Mouse (Mus musculus) layer of hippocampus, adult 6 months (tissue): ENCODE data around the gene Trpv1. TPM values are rescaled to one million over a fixed set of nuclear protein-coding genes. Genes with fewer than 3 reads are reported as not detected.

Experiments
- long read RNA-seq, 2 experiments: library from polyadenylated mRNA; unstranded; transcript quantifications; one replicate each; pipeline ENCODE4 v2.0.0; 2019 to 2020
- polyA plus RNA-seq: library from polyadenylated mRNA; unstranded; fragments of <200 nt; fragmentation: Nextera tagmentation; gene quantifications from 2 replicates; pipeline ENCODE4 v1.2.3, GENCODE M21; 2021

Trpv1 gene
- polyA plus RNA-seq = not detected in 2 replicates
- long read RNA-seq, experiment 1 = 0 reads
- long read RNA-seq, experiment 2 = 0 reads

DNA sequence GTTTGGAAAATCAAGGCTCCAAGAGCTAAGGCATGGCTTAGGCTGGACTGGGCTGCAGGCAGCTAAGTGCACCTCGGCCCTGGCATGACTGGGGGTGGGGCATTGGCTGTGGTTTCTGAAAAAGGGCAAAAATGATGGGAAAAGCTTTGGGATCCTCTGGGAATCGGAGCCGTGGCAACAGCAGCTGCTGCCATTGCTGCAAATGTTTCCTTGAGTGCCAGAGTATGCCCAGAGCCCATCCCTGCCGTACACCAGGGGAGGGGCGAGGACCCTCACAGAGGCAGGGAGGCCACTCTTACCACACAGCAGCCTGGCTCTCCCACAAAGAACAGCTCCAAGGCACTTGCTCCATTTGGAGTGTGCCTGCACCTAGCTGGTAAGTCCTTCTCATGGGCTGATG lies at the start of gene Trpv1:
Gene Trpv1, plus strand, starts transcription at position 301 of the 400 bp plus-strand sequence.

GRCm38 (mm10) chr11:73198603-73199229 lies 35.4 kb upstream of the Trpv1 start, which contains the start of gene Ctns:
TSS of gene Ctns (minus strand) at chr11:73199042.

DNA sequence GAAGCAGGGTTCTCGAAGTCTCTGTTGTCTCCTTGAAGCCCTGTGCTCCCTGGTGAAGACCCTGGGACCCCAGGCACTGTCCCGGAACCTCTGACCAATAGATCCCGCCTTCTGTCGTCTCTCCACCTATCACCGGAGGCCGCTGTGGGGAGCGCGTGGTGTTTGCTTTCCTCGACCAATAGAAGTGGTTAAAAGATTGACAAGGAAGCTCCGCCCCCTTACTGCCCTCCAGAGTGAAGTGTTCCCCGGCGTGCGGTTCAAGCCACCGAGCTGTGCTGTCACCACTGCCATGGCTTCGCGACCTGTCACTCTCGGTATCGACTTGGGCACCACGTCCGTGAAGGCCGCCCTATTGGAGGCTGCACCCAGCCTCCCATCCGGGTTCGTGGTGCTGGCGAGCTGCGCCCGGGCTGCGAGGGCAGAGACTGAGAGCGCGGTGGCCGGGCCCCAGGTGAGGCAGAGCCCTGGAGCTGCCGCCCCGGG lies 34.8 kb upstream of the Trpv1 start, which contains the start of gene Shpk:
Gene Shpk, plus strand, starts transcription at position 231 of the 483 bp plus-strand sequence.

GRCm38 (mm10) chr11:73267267-73267666 lies 33.2 kb downstream of the Trpv1 start, which contains the start of gene Trpv3:
TSS of gene Trpv3 (plus strand) at chr11:73267388.

Other genes starting within 250 kb of the Trpv1 start
- 0.21 and 0.43 TPM in 2 replicates for gene P2rx1, start 235.2 kb upstream of the Trpv1 start, polyA plus RNA-seq
- 87.2 and 98.0 TPM in 2 replicates for gene Camkk1, start 215.3 kb upstream of the Trpv1 start, polyA plus RNA-seq
- 2.2 and 2.4 TPM in 2 replicates for gene Ncbp3, start 186.5 kb upstream of the Trpv1 start, polyA plus RNA-seq
- 0.08 and 0.18 TPM in 2 replicates for gene Itgae, start 143.7 kb upstream of the Trpv1 start, polyA plus RNA-seq
- 0.06 TPM in 2 replicates for gene Haspin, start 96.0 kb upstream of the Trpv1 start, polyA plus RNA-seq
- 0.84 and 1.1 TPM in 2 replicates for gene P2rx5, start 73.9 kb upstream of the Trpv1 start, polyA plus RNA-seq
- 79.0 and 81.6 TPM in 2 replicates for gene Emc6, start 57.3 kb upstream of the Trpv1 start, polyA plus RNA-seq
- 11.8 and 15.9 TPM in 2 replicates for gene Tax1bp3, start 57.2 kb upstream of the Trpv1 start, polyA plus RNA-seq
- 4.2 and 4.3 TPM in 2 replicates for gene Ctns, start 35.2 kb upstream of the Trpv1 start, polyA plus RNA-seq
- gene Shpk, start 34.8 kb upstream of the Trpv1 start, polyA plus RNA-seq = 1.3 and 2.0 TPM in 2 replicates
- 0.04 and 0.16 TPM in 2 replicates for gene Trpv3, start 33.1 kb downstream of the Trpv1 start, polyA plus RNA-seq
- gene Aspa, start 95.3 kb downstream of the Trpv1 start, polyA plus RNA-seq = 22.3 and 23.1 TPM in 2 replicates
- not detected in 2 replicates for gene Gm49340, start 95.4 kb downstream of the Trpv1 start, polyA plus RNA-seq
- not detected in 2 replicates for gene Spata22, start 95.4 kb downstream of the Trpv1 start, polyA plus RNA-seq
- gene Olfr20, start 116.5 kb downstream of the Trpv1 start, polyA plus RNA-seq = not detected in 2 replicates
- gene Olfr376, start 137.0 kb downstream of the Trpv1 start, polyA plus RNA-seq = not detected in 2 replicates
- not detected in 2 replicates for gene Olfr1, start 165.3 kb downstream of the Trpv1 start, polyA plus RNA-seq
- not detected in 2 replicates for gene Olfr378, start 194.2 kb downstream of the Trpv1 start, polyA plus RNA-seq
- not detected in 2 replicates for gene Olfr380, start 223.2 kb downstream of the Trpv1 start, polyA plus RNA-seq